Mouse (Mus musculus) adrenal gland, adult (tissue): Measurements from ENCODE around the gene Rabl2.
A peak's percentile ranks its signal among the peaks of the same experiment; 100 is the strongest.

Experiments
- DNase-seq, 2 experiments: peaks; one replicate each; pipeline ENCODE4 v3.0.0; 2022 to 2023; ENCODE audit warnings: low spot score in 1 of 2; ENCODE audit not compliant: inconsistent age in 2 of 2

Rabl2 gene

GRCm38 (mm10) chr15:89591723-89592455, at the start of gene Rabl2:
Gene Rabl2, minus strand, starts transcription at chr15:89591923.
- peak; percentile 89 to 95 for DNase-seq

DNA sequence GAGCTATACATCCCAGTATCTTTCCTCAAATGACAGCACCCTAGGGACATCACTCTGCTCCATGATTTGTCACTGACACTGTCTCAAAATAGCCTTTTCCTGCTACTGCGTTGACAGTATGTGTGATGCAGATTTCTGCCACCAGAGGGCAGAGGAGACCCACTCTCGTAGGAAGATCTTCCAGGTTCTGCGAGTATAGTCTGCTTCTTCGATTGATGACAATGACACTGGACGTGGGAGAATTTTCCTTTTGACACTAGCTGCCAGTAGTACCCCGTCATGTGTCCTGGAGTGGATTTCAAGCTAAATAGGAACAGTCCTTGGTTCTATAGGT, 31.9 kb upstream of the Rabl2 start:
- peak; percentile 31 to 78 for DNase-seq

DNA sequence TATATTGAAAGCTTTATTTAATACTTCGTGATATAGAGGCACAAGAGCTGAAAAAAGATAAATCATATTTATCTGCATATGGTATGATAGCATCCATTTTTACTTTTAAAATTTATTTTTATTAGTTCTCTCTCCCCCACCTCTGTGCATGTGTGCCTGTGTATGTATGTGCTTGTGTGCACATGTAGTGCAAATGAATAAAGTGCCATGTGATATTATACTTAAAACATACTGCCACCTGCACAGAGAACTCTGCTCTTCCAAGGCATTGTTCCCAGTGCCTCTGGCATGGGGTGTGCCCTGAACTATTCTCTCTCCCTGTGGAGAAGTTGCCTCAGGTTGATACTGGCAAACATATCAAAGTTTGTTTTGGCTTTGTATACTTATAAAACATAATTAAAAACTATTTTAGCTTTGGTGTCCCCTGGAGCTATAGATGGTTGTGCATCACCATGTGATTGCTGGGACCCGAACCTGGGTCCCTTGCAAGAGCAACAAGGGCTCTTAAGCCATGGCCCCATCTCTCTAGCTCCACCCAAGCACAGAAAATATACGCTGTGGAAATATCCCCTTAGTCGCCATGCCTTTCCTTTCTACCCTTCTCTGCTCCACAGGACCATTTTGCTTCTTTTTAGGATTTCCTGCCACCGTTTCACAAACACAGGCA, 31.4 kb upstream of the Rabl2 start:
- DNase-seq: no peak

GRCm38 (mm10) chr15:89622312-89622958, 30.7 kb upstream of the Rabl2 start:
- peak; percentile 10 to 49 for DNase-seq

DNA sequence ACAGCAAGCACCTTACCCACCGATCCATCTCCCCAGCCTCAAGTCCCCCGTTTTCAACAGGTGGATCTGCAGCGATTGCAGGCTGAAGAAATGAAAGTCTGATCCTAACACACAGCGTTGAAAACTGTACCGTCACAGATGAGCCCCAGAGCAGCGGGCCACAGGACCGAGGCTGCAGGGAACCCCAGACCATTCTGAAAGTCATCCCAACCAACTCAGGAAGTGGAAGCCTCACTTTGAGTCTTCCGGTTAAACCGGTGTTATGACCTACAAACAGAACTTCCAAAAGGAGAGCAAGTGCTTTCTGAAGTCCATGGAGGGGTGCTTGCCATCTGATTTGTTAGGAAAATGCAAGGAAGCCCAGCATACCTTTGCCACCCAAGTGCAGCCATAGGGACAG, 16.2 kb upstream of the Rabl2 start:
- DNase-seq: no peak

DNA sequence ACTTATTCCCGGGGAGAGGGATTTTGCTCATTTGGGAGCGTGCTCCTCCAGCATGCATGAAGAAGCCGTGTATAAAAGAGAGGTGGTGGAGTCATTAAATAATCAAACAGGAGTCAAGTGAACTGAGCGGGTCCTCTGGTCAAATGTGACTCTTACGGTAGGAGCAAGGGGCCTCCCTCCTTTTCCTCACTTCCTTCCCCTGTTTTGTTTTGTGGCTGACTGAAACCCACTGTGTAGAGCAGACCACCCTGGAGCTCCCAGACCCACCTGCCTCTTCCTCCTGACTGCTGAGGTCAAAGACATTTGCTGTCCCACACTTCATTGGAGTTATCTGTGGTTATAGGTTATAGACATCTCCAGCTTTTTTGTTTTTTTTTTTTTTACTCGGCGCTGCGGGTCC, 15.8 kb upstream of the Rabl2 start:
- no peak for DNase-seq

DNA sequence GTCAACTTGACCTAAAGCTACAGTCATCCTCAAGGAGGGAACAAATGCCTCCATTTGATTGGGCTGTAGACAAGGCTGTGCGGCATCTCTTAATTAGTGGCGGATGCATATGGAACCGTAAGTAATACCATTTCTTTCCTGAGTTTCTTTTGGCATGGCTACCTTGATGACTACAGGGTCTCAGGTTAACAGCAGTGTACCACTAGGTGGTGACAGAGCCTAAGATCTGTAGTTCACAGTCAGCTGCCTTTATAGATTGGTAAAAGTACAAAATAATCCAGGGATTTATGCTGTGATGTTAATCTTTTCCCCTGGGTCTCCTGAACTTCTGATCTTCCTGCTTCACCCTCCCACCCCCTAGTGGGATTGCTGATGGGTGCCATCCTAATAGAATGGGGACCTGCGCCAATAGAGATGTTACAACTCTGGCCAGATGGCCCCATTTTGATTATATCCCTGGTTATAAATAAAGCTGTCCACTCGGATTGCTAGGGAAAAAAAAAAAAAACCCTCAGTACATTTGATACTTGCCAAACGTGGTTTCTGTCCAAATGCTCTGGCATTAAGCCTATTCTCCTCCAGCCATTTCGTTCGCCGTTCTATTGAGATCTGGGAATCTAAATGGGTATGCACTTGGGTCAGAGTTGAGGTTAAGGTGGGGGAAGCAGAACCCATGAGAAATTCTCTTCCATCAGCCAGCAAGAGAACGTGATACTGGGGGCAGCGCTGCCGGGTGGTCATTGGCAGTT, 14.3 kb upstream of the Rabl2 start:
- no peak for DNase-seq

DNA sequence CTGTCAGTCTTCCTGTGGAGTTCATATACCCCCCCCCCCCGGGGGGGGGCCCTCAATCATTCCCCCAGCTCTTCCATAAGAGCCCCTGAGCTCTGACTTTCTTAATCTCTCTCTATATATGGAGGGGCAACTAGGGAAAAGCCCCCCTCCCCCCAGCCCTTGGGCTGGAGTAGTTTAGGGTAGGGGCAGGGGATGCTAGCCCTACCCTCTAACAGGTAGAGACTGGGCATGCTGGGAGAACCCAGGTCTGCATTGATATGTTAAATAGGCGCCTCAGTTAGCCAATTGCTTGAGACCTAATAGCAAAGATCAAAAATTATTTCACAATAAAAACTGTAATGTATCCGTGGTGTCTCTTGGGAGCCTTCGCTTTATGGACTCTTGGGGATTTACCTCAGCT, 825 bp upstream of the Rabl2 start:
- DNase-seq: no peak

GRCm38 (mm10) chr15:89591317-89591716, 406 bp downstream of the Rabl2 start:
- DNase-seq: no peak

GRCm38 (mm10) chr15:89589146-89589545, 2.6 kb downstream of the Rabl2 start:
- no peak for DNase-seq

DNA sequence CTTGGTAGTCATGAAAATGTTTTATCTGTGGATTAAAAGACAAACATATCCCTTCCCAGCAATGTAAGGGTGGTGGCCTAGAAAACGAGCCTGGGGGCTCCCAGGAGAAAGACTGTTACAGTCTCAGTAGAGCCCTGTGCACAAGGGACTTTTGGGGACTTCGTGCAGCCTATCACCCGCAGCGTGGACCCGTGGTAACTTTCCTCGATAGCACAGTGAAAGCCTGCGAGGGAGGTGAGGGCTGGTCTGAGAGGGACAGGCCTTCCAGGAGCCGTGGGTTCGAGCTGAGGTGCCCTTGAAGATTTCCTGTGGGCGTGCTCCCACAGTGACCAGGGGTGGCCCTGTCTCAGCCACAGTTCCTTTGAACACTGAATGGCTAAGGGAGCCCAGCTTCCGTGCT, 6.1 kb downstream of the Rabl2 start:
- DNase-seq: no peak

- no peak for DNase-seq
These were observed 6.6 kb downstream of the Rabl2 start for GRCm38 (mm10) chr15:89585101-89585500.

- DNase-seq: no peak
These were observed 9.2 kb downstream of the Rabl2 start for GRCm38 (mm10) chr15:89582494-89582893.

DNA sequence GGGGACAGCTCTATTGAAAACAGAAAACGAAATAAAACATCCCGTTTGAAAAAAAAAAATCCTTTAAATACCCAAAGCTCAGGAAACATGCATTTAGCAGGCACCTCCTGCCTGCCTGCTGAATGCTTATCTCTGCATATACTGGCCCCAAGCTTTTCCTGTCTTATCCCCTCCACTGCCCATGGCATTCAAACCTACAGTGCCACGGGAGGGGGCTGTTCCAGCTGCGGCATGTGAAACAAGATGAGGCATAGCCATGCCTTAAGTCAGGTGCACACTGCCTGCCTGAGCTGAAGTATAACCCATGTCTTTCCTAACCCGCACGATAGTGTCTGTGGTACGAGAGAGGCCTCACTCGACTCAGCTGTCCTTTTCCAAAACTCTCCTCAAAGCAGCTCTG, 19.6 kb downstream of the Rabl2 start:
- DNase-seq: no peak

- no peak for DNase-seq
These were observed 23.6 kb downstream of the Rabl2 start, which contains the start of gene Acr for GRCm38 (mm10) chr15:89568114-89568513. Gene Acr, plus strand, starts transcription at chr15:89568326.

- no peak for DNase-seq
These were observed 32.5 kb downstream of the Rabl2 start for GRCm38 (mm10) chr15:89559202-89559731.

DNA sequence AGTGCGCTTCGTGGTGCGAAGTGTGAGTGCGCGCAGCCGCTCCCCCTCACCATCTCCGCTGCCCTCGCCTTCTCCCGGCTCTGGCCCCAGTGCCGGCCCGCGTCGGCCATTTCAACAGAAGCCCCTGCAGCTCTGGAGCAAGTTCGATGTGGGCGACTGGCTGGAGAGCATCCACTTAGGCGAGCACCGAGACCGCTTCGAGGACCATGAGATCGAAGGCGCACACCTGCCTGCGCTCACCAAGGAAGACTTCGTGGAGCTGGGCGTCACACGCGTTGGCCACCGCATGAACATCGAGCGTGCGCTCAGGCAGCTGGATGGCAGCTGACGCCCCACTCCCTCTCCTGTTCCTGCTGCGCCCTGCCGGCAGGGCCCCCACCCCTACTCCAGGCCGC, 33.7 kb downstream of the Rabl2 start:
- no peak for DNase-seq

- no peak for DNase-seq
These were observed 34.3 kb downstream of the Rabl2 start for GRCm38 (mm10) chr15:89557179-89557995.

GRCm38 (mm10) chr15:89556401-89557178, 35.1 kb downstream of the Rabl2 start:
- no peak for DNase-seq

- no peak for DNase-seq
These were observed 36.1 kb downstream of the Rabl2 start for GRCm38 (mm10) chr15:89555591-89555990.
